ENCODE assay signal across 18 mouse cellular contexts in genomic region chr17:85995086-85995485, GRCm38 (mm10).
DNase-seq lines count a peak whose midpoint lies in the region; ATAC-seq and TF ChIP-seq lines count a peak whose summit lies in the region.
"Had no signal": no experiment of that assay in that cellular context is flagged by ENCODE, and none has a peak within 500 bp of the region (broad histone marks: within the 10 kb centered on the region; RNA-seq: fewer than 3 reads in every experiment).

No protein-coding gene starts in this region.

- ATAC-seq in heart, embryonic 15.5 days (replicated peaks; ENCODE audit: insufficient number of reproducible peaks, insufficient read depth, low FRiP score, low read depth) = no peak
- no peak for ATAC-seq in limb, embryonic 15.5 days (ENCODE audit: insufficient number of reproducible peaks, low FRiP score, low TSS enrichment, low read depth)
- ATAC-seq: intestine, postnatal 0 days; liver, embryonic 12.5 days had no signal

- peak overlapping the region; percentile 44 for H3K27ac ChIP-seq in gastrocnemius, adult 2 months
- peak overlapping the region; percentile 72 for H3K27ac ChIP-seq in heart, embryonic 15.5 days
- H3K27ac ChIP-seq in limb, embryonic 15.5 days = peak overlapping the region; percentile 30
- H3K27ac ChIP-seq: forebrain, embryonic 13.5 days; hindbrain, embryonic 10.5 days; kidney, embryonic 15.5 days; liver, embryonic 12.5 days; stomach, embryonic 15.5 days had no signal

- no peak overlapping the region for H3K4me2 ChIP-seq in heart, embryonic 15.5 days
- H3K4me2 ChIP-seq in limb, embryonic 15.5 days = no peak overlapping the region
- H3K4me2 ChIP-seq: forebrain, embryonic 13.5 days; kidney, embryonic 15.5 days; liver, embryonic 12.5 days; midbrain, embryonic 11.5 days; stomach, embryonic 15.5 days had no signal

- H3K4me1 ChIP-seq in heart, embryonic 15.5 days (replicated peaks) = peaks cover 13% of the 10 kb centered on the region
- H3K4me1 ChIP-seq in limb, embryonic 15.5 days = 0 out of 2 replicates have a peak, but pooled peaks cover 6% of the 10 kb centered on the region
- H3K4me1 ChIP-seq: hindbrain, embryonic 10.5 days had no signal

- H3K4me3 ChIP-seq in gastrocnemius, adult 2 months = no peak overlapping the region
- H3K4me3 ChIP-seq in heart, embryonic 15.5 days = no peak overlapping the region
- H3K4me3 ChIP-seq in limb, embryonic 15.5 days = no peak overlapping the region
- H3K4me3 ChIP-seq: erythroblast, embryonic 14.5 days; forebrain, embryonic 13.5 days; hindbrain, embryonic 10.5 days; kidney, embryonic 15.5 days; liver, embryonic 12.5 days; stomach, embryonic 15.5 days had no signal

- no peak overlapping the region for H3K9ac ChIP-seq in heart, embryonic 15.5 days
- H3K9ac ChIP-seq in limb, embryonic 15.5 days = no peak overlapping the region
- H3K9ac ChIP-seq: forebrain, embryonic 13.5 days; kidney, embryonic 15.5 days; liver, embryonic 12.5 days; stomach, embryonic 15.5 days had no signal

- WGBS in heart, embryonic 15.5 days = 75% methylated on average over 4 of the region's 4 CpGs
- WGBS in limb, embryonic 15.5 days = 62% methylated on average over 4 of the region's 4 CpGs

- no peaks in the 10 kb centered on the region for H3K27me3 ChIP-seq in heart, embryonic 15.5 days
- H3K27me3 ChIP-seq in limb, embryonic 15.5 days = no peaks in the 10 kb centered on the region
- H3K27me3 ChIP-seq: forebrain, embryonic 13.5 days; kidney, embryonic 15.5 days; liver, embryonic 12.5 days; stomach, embryonic 15.5 days had no signal

- intact Hi-C loops in gastrocnemius, adult 2 months (cut with DNase I) = no loop called here
- intact Hi-C loops in gastrocnemius, postnatal 36 days (cut with DNase I) = no loop called here
- intact Hi-C loops in left cerebral cortex, postnatal 4 days (cut with DNase I) = no loop called here
- intact Hi-C loops in left cerebral cortex, postnatal 36 days (cut with DNase I) = no loop called here

- H3K9me3 ChIP-seq in heart, embryonic 15.5 days (replicated peaks) = peaks cover 4% of the 10 kb centered on the region; the same call in 1 of the 2 replicates
- no peaks in the 10 kb centered on the region for H3K9me3 ChIP-seq in limb, embryonic 15.5 days
- H3K9me3 ChIP-seq: forebrain, embryonic 13.5 days; liver, embryonic 12.5 days had no signal

- no peak for TF ChIP-seq CTCF in gastrocnemius, adult 2 months (IDR thresholded peaks at IDR 0.05)

- peaks cover 7% of the 10 kb centered on the region for H3K36me3 ChIP-seq in heart, embryonic 15.5 days
- 0 out of 2 replicates have a peak, but pooled peaks cover 6% of the 10 kb centered on the region for H3K36me3 ChIP-seq in limb, embryonic 15.5 days

- DNase-seq in gastrocnemius, adult 2 months = peak; percentile 31
- no peak for DNase-seq in gastrocnemius, postnatal 36 days
- peak; percentile 19 for DNase-seq in left cerebral cortex, postnatal 4 days
- DNase-seq in left cerebral cortex, adult 9 months (ENCODE audit: low spot score in 2 of 2) = no peak
- DNase-seq in urinary bladder, postnatal 36 days (ENCODE audit: low spot score in 2 of 2) = no peak
- DNase-seq in left cerebral cortex, postnatal 36 days (ENCODE audit: low spot score in 2 of 2) = no peak
- DNase-seq: thymus, adult 18-20 months; thymus, postnatal 36 days had no signal

Comparison
In these comparisons a context has a peak if more than half of its experiments do, and no peak if none do; other contexts are left out.
1. DNase-seq: peak in gastrocnemius, adult 2 months (single experiment) and left cerebral cortex, postnatal 4 days (single experiment); none in gastrocnemius, postnatal 36 days (0 of 2), left cerebral cortex, adult 9 months (0 of 2), urinary bladder, postnatal 36 days (0 of 2) and left cerebral cortex, postnatal 36 days (0 of 2).
2. Peak in every context shown above with its lines, with median percentiles within 50 percentile points of each other: H3K27ac ChIP-seq.